Mouse (Mus musculus): ENCODE measurements at regions not wholly inside any gene's neighbourhood (a gene's known extent, or its start where the extent isn't known, plus 50 kb on each side); places are given as distances from the start of the nearest gene placed in this dataset.

GRCm38 (mm10) chr12:52400099-52400498 lies 103.7 kb upstream of the Arhgap5 start:
- DNase-seq (ENCODE audit: low spot score in 2 of 2) = peak in 1 of 2 experiments; percentile 4

DNA sequence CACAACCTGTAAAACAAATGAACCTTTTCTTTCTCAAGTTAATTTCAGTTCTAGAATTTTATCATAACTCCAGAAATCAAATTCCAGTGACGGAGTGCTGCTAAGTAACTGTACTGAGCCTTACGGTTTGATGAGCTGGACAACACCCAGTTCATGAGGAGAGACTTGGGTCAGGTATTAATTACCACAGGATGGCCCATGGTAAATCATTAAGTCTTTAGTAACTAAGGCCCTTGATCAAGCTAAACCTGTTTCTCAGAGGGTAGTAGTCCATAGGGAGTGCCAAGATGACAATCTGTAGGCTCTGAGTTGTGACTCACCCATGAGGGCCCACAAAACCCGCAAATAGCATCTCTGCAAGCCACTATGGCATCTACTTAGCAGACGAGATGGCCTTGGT lies 101.1 kb upstream of the Arhgap5 start:
- peak in 1 of 2 experiments; percentile 14 for DNase-seq (ENCODE audit: low spot score in 2 of 2)

DNA sequence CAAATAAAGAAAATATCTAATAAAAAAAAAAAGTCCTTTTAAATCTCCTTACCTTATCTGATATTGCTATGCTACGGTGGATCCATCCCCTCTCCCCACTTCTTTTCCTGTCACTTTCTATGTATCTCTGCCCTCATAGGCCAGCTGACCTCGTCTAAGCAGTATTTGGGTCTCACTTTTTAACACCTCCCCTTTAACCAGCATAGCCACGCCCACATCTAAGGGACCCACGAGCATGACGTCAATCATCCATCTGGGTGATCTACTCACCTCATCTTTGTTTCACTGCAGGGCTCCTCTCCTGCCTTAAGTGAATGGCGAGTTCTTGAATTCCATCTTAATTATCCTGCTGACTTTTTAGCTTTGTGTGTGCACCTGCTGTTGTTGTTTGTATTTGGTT lies 97.4 kb upstream of the Arhgap5 start:
- no peak for DNase-seq (ENCODE audit: low spot score in 2 of 2)

- no peak for DNase-seq (ENCODE audit: low spot score in 2 of 2)
Observed at GRCm38 (mm10) chr12:52408307-52408895, 95.4 kb upstream of the Arhgap5 start.

DNA sequence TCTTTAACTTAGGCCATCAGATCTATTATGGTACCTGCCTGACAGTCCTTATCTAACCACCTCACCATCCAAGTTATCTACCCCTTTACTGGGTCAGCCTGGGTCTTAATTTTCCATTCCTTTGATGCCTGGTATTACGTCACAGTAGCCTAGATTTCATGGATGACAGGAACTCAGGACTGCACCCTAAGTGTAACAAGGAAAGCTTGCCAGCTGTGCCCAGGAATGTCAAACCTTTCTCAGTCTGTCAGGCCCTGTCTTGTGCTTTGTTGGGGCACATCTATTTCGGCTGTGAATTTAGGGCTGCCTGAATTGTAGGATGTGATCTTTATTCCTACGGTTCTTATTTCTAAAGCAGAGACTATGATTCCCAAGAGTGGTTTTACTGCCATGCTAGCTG lies 94.6 kb upstream of the Arhgap5 start:
- DNase-seq (ENCODE audit: low spot score in 2 of 2) = no peak

DNA sequence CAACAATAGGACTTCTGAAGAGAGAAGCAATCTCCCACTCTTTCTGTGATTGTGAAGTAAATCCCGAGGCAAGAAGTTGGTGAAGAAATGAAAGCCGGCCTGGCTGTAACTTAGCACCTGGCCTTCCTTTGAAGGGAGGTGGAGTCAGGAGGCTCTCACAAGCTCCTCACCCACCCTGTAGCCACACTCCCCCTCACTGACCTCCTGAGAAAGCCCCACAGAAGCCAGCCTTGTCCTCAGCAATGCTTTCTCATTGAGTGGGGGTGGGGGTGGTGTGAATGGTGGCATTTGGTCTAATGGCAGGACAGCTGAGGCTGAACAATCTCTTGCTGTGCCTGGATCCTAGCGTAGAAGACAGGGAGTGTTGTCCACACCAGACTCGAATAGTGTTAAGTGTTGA lies 91.6 kb upstream of the Arhgap5 start:
- DNase-seq (ENCODE audit: low spot score in 2 of 2) = no peak

- DNase-seq (ENCODE audit: low spot score in 2 of 2) = no peak
Observed at GRCm38 (mm10) chr12:52413046-52413473, 90.7 kb upstream of the Arhgap5 start.

DNA sequence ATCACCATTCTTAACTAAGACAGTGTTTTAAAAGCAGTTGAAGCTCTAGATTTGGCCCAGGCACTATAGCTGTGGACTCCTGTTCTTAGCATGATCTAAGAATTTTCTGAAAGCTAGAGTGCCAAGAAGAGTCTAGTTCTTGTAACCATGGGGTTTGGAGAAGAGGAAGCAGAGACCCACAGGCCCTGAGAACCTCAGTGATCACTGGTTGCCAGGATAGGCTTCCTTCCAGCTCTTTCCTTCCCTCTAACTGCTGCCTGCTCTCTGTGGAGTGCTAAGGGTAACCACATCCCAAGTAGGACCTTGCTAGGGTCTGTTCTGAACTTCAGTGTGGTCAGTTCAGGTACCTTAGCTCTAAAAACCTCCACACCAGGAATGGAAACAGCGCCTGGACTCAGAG lies 81.0 kb upstream of the Arhgap5 start:
- no peak for DNase-seq (ENCODE audit: low spot score in 2 of 2)

DNA sequence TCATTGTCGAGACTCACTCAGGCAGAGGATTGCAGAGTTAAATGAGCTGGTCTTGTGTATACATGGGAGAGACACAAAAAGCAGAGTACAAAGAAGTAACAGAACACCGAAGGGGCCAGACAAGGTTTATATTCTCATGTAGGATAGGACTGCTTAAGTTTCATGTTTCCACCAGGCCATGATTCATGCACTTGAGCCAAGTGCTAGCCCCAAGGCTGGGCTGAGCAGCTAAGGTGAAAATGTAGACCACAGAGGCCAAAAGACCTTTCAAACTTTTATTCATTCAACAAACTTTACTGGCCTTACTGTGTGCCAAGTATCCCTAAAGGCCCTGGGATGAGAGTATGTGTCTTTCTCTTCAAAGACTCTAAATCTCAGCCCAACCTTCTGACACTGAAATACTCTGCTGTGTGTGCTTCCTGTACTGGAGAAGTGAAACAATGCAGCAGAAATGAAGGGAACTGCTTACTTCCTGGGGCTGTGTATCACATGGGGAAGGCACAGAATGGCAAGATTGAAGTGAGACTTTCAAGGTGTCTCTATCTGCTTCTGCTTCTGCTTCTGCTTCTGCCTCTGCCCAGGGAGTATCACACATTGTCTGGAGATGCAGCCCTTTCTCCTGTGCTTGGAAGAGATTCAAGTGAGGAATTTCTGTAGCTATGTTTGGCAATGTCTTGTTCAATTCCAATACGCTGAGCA lies 79.3 kb upstream of the Arhgap5 start:
- no peak for DNase-seq (ENCODE audit: low spot score in 2 of 2)

GRCm38 (mm10) chr12:52429935-52430334 lies 73.8 kb upstream of the Arhgap5 start:
- DNase-seq (ENCODE audit: low spot score in 2 of 2) = no peak

DNA sequence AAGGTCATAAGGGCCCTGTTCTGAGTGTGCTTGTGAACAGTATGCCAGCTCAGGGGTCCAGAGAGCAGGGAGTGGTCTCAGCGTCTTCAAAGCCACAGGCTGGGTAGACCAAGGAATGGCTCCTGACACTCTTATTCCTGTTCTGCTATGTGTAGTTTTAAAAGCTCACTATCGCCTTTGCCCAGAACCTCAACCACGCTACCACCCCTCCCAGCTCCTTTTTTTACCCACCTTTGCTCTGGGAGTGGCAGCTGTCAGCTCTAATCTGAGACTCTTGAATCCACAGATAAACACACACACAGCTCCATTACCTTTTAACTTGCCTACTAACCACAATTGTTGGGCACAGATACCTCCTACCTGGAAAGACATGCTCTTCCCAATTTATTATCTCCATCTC lies 71.8 kb upstream of the Arhgap5 start:
- no peak for DNase-seq (ENCODE audit: low spot score in 2 of 2)

DNA sequence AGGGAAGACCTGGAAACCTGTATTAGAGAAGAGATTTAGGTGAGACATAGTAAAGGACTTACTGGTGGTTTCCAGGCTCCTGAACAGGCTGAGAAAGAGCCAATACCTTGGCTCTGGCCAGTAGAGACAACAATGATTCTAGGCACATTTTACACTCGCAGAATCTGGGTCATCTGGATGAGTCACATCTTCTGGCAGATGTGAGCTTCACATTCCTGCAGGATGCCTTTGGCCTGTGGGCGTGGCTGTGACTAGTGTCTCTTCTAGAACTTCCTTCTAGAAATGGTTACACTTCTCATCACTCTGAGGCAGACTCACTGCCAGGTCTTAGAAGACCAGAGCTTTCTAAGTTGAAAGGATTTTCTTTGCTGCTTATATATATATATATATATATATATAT lies 69.8 kb upstream of the Arhgap5 start:
- DNase-seq (ENCODE audit: low spot score in 2 of 2) = no peak

- DNase-seq (ENCODE audit: low spot score in 2 of 2) = no peak
Observed at GRCm38 (mm10) chr12:52435321-52435720, 68.5 kb upstream of the Arhgap5 start.

DNA sequence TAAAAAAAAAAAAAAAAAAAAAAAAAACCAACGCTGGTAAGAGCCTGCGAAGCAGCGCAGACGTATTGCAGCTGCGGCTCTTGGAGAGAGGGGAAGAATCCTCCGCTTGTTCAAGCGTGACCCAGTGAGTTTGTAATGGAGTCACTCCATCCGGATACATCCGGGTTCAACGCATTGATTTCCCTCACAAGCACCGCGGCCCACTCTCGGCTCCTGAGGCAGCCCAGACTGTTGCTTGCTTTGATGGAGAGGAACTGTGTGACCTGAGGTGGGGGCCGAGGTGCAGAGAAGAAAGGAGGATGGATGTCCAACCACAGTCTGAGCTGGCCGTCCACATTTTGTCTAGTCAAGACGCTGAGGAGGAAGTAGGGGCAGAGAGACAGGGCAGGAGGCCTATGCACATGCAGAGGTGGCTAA lies 68.0 kb upstream of the Arhgap5 start:
- no peak for DNase-seq (ENCODE audit: low spot score in 2 of 2)

DNA sequence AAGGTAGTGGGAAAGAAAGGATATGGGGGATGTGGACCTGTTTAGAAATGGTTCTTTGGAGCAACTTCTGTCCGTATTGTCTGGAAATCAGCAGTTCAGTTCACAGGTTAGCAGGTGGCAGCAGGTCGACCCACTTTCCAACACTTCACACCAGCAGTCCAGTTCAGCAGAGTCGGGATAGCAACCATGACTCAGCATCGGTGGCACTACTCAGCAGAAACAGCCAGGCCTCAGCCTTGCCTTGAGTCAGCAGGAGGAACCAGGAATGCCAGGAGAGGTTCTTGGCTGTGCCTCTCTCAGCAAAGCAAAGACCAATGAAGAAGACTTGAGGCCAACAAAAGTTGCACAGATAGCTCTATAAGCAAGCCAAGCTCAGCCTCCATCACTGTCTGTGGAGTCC lies 66.8 kb upstream of the Arhgap5 start:
- no peak for DNase-seq (ENCODE audit: low spot score in 2 of 2)

- DNase-seq (ENCODE audit: low spot score in 2 of 2) = no peak
Observed at GRCm38 (mm10) chr12:52439241-52439640, 64.5 kb upstream of the Arhgap5 start.

DNA sequence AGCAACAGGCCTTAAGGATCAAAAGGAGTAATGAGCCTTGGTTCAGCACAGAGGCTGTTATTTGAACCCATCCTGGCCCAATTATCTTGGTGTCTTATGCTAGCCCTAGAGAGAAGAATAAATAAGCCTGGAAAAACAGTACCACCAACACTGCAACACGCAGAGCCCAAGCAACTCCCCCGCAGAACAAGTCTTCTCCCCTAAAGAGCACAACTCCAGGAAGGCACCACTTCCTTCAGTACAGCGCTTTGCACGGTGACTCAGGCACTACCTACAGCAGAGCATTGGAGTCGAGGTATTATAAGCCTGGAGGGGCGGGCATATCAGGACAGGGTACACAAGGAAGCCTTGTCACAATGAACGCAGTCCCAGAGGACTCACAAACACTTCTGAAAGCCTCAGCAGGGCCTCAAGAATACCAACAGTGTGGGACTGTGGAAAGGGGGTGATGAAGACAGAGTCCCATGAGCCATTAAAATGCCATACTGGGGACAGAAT lies 62.9 kb upstream of the Arhgap5 start:
- no peak for DNase-seq (ENCODE audit: low spot score in 2 of 2)

DNA sequence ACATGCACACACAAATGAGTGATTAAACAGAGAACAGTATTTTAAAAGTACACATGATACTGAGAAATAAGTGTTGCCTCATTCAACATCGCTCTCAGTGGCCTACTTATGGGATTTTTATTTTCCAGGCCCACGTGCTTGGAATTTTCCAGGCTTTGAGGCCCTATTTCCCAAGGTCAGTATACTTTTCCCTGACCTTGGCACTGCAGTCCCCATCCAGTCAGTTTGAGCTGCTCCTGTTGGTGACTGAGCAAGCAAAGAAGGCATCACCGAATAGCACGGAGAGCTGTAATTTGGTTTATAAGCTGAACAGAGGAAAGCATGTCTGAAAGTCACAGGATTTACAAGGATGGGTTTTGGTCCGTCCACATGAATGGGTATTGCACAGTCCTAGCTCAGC lies 61.4 kb upstream of the Arhgap5 start:
- no peak for DNase-seq (ENCODE audit: low spot score in 2 of 2)

GRCm38 (mm10) chr12:52445731-52446130 lies 58.0 kb upstream of the Arhgap5 start:
- no peak for DNase-seq (ENCODE audit: low spot score in 2 of 2)

DNA sequence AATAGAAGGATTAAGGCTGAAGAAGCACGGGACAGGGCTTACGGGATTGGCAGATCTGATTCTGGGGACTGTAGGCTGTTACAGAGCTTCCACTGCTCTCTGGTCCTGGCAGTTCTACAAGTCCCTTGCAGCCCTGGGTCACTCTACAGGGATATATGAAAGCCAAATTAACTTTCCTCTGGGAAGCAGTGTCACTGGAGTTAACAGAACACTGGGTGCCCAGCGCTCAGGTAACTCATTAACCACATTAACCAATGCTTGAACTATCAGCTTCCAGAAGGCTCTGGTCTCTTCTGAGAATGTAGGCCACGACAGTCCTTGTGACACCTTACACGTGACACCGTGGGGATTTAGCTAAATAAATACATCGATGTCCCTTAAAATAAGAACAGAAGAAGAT lies 57.3 kb upstream of the Arhgap5 start:
- no peak for DNase-seq (ENCODE audit: low spot score in 2 of 2)

- no peak for DNase-seq (ENCODE audit: low spot score in 2 of 2)
Observed at GRCm38 (mm10) chr12:52447482-52447881, 56.3 kb upstream of the Arhgap5 start.

DNA sequence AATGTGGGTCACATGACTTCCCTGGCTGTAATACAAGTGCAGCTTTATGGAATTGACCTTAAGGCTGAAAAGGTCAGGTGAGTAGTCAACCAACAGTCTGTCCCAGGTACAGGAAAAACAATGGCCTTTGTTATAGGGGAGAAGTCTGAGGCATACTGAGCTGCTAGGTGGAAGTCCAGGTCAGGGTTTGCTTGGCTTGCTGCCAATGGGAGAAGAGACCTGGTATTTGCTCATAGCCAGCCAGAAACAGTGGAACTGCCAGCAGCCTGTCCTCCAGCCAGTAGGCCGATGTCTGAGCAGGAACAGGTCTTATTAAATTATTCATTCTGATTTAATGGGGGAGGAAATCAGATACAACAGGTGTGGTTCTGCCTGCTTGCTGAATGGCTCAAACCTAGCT lies 55.6 kb upstream of the Arhgap5 start:
- no peak for DNase-seq (ENCODE audit: low spot score in 2 of 2)

GRCm38 (mm10) chr12:52453890-52454289 lies 49.9 kb upstream of the Arhgap5 start:
- DNase-seq (ENCODE audit: low spot score in 2 of 2) = no peak
